Mouse (Mus musculus): ENCODE measurements at regions not wholly inside any gene's neighbourhood (a gene's known extent, or its start where the extent isn't known, plus 50 kb on each side); places are given as distances from the start of the nearest gene placed in this dataset.
A peak's percentile ranks its signal among the peaks of the same experiment; 100 is the strongest.

DNA sequence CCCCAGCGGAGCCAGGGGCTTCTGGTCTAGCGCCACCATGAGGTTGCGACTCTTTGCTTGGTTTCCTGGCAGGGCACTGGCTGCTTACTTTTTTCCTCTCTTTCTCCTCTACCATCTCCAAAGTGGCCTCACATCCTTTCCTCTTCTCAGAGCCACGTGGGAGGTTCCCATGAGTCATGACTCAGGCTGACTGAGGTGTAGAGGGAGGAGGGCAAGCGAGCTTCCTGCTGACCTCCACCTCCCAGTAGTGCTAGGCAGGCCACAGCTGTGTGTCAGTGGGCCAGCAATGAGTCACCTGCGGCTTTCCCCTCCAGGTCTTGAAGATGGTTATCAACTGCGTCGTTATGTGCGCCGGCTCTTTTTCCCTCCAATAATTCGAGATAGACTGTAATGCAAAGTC is 123.6 kb downstream of the Gadd45g start:
- H3K4me3 ChIP-seq (ENCODE audit: low read depth, low read length): no peak overlapping the region
- H3K27ac ChIP-seq (ENCODE audit: low read depth, low read length): no peak overlapping the region
- H3K9ac ChIP-seq (ENCODE audit: low read length): no peak overlapping the region
- H3K4me1 ChIP-seq (replicated peaks; ENCODE audit: control insufficient read depth, insufficient read depth, low read length): 0 out of 2 replicates have a peak, but pooled peaks cover 2% of the 10 kb centered on the region
- H3K4me2 ChIP-seq (ENCODE audit: low read depth, low read length, severe bottlenecking): no peak overlapping the region
- no peaks in the 10 kb centered on the region for H3K9me3 ChIP-seq (ENCODE audit: control insufficient read depth, low read length)
- DNase-seq (ENCODE audit: low spot score): no peak
- H3K36me3 ChIP-seq (ENCODE audit: control insufficient read depth, insufficient read depth, low read length): no peaks in the 10 kb centered on the region
- no peaks in the 10 kb centered on the region for H3K27me3 ChIP-seq (ENCODE audit: control insufficient read depth, insufficient read depth, low read length)
- 88% methylated on average over 11 of the region's 11 CpGs for WGBS
- ATAC-seq (replicated peaks; ENCODE audit: low FRiP score): no peak

DNA sequence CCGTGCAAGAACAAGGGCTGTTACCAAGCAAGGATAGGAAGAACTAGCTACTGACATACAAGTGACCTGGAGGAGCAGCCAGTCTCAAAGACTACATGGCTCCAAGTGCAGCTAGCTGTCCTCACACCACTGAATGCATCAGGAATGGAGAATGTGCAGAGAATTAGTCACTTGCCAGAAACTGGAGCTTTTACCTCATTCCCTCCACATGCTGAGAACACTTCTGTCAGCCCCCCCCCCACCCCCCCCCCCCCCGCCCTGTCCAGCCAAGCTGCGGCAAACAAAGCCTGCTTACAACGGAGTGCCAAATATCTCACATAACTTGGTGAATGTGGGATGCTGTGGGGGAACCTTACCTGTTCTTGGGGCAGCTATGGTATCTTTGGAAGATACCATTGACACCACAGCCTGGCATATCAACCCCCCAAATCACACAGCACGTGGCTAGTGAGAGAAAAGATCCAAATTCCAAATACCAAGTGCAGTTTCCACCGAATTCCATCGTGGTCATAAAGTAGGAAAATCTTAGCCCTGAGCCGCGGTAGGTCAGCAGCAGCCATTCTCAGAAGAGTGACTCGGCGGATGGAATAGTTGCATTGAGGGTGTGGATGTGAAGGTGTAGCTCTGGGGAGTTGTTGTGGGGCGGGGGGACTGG is 126.3 kb downstream of the Gadd45g start:
- WGBS: 88% methylated on average over 12 of the region's 12 CpGs
- Histone ChIP-seq H3K36me3 (ENCODE audit: control insufficient read depth, insufficient read depth, low read length) (no peaks in the 10 kb centered on the region), H3K4me3 (ENCODE audit: low read depth, low read length) (no peak overlapping the region), H3K27ac (ENCODE audit: low read depth, low read length) (no peak overlapping the region), H3K27me3 (ENCODE audit: control insufficient read depth, insufficient read depth, low read length) (no peaks in the 10 kb centered on the region), H3K4me1 (replicated peaks; ENCODE audit: control insufficient read depth, insufficient read depth, low read length) (0 out of 2 replicates have a peak, but pooled peaks cover 4% of the 10 kb centered on the region), H3K9me3 (ENCODE audit: control insufficient read depth, low read length) (no peaks in the 10 kb centered on the region; the same call in 1 of the 2 replicates), H3K4me2 (ENCODE audit: low read depth, low read length, severe bottlenecking) (no peak overlapping the region), H3K9ac (ENCODE audit: low read length) (no peak overlapping the region)
- ATAC-seq (replicated peaks; ENCODE audit: low FRiP score) (no peak), DNase-seq (ENCODE audit: low spot score) (no peak)

DNA sequence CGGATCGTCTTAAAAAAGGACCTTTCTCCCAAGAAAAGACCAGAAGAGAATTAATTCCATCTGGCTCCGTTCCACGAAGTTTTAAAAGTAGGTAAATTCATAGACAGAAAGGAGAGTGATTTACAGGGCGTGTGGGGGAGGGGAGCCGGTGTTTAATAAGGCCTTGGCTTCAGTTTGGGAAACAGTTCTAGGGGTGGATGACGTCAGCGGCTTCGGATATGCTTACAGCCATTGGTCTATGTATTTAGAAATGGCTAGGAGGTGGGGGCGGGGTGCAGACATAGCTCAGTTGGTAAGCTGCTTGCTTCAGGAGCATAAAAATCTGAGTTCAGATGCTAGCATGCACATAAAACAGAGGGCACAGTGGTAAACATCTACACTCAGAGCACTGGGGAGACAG is 127.0 kb downstream of the Gadd45g start:
- H3K27me3 ChIP-seq (ENCODE audit: control insufficient read depth, insufficient read depth, low read length): no peaks in the 10 kb centered on the region
- no peaks in the 10 kb centered on the region; the same call in 1 of the 2 replicates for H3K9me3 ChIP-seq (ENCODE audit: control insufficient read depth, low read length)
- H3K9ac ChIP-seq (ENCODE audit: low read length): no peak overlapping the region
- no peak overlapping the region for H3K4me2 ChIP-seq (ENCODE audit: low read depth, low read length, severe bottlenecking)
- ATAC-seq (replicated peaks; ENCODE audit: low FRiP score) (no peak), DNase-seq (ENCODE audit: low spot score) (no peak)
- H3K4me1 ChIP-seq (replicated peaks; ENCODE audit: control insufficient read depth, insufficient read depth, low read length): 0 out of 2 replicates have a peak, but pooled peaks cover 4% of the 10 kb centered on the region
- 80% methylated on average over 10 of the region's 10 CpGs for WGBS
- no peaks in the 10 kb centered on the region for H3K36me3 ChIP-seq (ENCODE audit: control insufficient read depth, insufficient read depth, low read length)
- no peak overlapping the region for H3K27ac ChIP-seq (ENCODE audit: low read depth, low read length)
- no peak overlapping the region for H3K4me3 ChIP-seq (ENCODE audit: low read depth, low read length)

DNA sequence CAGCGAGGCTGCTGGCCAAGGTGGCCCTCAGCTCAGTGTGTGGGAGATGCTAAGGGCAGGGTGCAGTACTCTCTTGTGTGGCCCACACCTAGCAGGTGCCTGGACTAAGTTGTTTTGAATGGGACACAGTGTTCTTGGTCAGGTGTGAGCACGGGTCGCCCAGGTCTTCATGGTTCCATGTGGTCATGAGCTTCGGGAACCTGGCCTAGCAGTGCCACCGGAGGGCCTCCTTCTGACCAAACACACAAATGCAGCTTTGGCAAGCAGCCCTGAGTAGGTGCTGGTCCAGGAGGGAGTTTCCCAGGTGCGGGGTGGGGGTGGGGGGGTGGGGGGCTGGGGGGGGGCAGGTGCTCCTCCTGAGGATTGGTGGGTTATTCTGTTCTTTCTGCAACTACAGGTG is 127.6 kb downstream of the Gadd45g start:
- Histone ChIP-seq H3K4me3 (ENCODE audit: low read depth, low read length) (no peak overlapping the region), H3K9me3 (ENCODE audit: control insufficient read depth, low read length) (no peaks in the 10 kb centered on the region; the same call in 1 of the 2 replicates), H3K4me1 (replicated peaks; ENCODE audit: control insufficient read depth, insufficient read depth, low read length) (0 out of 2 replicates have a peak, but pooled peaks cover 4% of the 10 kb centered on the region), H3K36me3 (ENCODE audit: control insufficient read depth, insufficient read depth, low read length) (no peaks in the 10 kb centered on the region), H3K4me2 (ENCODE audit: low read depth, low read length, severe bottlenecking) (no peak overlapping the region), H3K9ac (ENCODE audit: low read length) (no peak overlapping the region), H3K27ac (ENCODE audit: low read depth, low read length) (no peak overlapping the region), H3K27me3 (ENCODE audit: control insufficient read depth, insufficient read depth, low read length) (no peaks in the 10 kb centered on the region)
- DNase-seq (ENCODE audit: low spot score): no peak
- WGBS: 87% methylated on average over 6 of the region's 6 CpGs
- no peak for ATAC-seq (replicated peaks; ENCODE audit: low FRiP score)

DNA sequence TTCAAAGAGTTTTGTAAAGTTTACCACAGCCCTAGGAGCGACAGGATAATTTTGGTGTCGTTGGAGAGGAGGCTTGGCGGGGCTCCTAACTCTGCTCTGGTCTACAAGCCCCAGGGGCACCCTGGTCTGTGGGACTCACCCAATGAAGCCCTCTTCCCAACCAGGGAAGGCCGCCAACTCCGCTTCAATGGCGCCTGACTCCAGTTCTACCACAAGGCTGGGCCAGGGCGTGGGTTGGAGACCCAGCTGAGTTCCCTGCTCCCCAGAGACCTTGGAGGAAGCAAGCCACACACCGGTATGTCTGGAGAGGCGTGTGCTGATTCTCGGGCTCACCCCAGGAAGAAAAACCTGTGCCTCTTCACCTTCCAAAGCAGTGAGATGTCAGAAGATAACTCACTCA is 128.9 kb downstream of the Gadd45g start:
- no peak overlapping the region for H3K9ac ChIP-seq (ENCODE audit: low read length)

DNA sequence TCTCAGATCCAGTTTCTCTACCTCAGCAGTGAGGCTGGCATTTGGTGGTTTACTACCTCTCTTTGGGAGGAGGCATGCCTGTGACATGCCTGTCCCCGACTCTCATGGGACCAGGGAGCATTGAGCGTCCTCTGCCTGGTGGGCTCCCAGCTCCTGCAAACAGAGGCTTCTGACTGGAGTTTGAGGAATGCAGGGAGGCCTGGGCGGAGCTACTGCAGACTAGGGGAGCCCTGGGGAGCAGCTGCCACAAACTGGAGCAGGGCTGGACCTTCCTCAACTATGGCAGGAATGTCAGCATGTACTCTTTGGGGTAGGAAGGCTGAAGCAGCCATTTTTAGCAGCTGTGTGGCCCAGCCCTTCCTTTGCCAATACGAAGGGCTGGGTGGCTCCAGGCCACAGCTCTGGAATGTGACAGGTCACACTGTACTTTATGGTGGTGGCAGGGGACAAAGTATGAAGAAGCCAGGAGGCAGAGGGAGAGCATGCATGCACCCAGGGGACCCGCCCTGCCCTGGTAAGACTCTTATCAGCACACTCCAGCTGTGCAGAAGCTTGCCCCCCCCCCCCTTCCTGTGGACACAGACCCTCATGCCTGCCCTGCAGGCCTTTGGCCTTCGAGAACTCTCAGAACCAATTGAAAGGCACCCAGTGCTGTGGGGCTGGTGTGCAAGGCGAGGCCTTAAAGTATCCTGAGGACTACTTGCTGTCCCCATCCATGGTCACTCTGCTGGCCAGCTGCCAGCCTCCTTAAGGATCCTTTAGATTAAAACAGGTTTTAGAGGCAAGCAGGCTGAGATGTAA is 129.5 kb downstream of the Gadd45g start:
- H3K36me3 ChIP-seq (ENCODE audit: control insufficient read depth, insufficient read depth, low read length): no peaks in the 10 kb centered on the region
- no peak overlapping the region for H3K9ac ChIP-seq (ENCODE audit: low read length)
- no peak overlapping the region for H3K4me3 ChIP-seq (ENCODE audit: low read depth, low read length)
- peak; percentile 61 for DNase-seq (ENCODE audit: low spot score)
- H3K27ac ChIP-seq (ENCODE audit: low read depth, low read length): no peak overlapping the region
- peak; percentile 36; the same call in 1 of the 2 replicates for ATAC-seq (replicated peaks; ENCODE audit: low FRiP score)
- H3K27me3 ChIP-seq (ENCODE audit: control insufficient read depth, insufficient read depth, low read length): no peaks in the 10 kb centered on the region
- 53% methylated on average over 7 of the region's 7 CpGs for WGBS
- no peak overlapping the region for H3K4me2 ChIP-seq (ENCODE audit: low read depth, low read length, severe bottlenecking)
- no peaks in the 10 kb centered on the region; the same call in 1 of the 2 replicates for H3K9me3 ChIP-seq (ENCODE audit: control insufficient read depth, low read length)
- H3K4me1 ChIP-seq (replicated peaks; ENCODE audit: control insufficient read depth, insufficient read depth, low read length): 0 out of 2 replicates have a peak, but pooled peaks cover 4% of the 10 kb centered on the region

More for the DNA sequence above, 128.9 kb downstream of the Gadd45g start:
- DNase-seq (ENCODE audit: low spot score) (no peak), ATAC-seq (replicated peaks; ENCODE audit: low FRiP score) (no peak)
- Histone ChIP-seq H3K36me3 (ENCODE audit: control insufficient read depth, insufficient read depth, low read length) (no peaks in the 10 kb centered on the region), H3K4me1 (replicated peaks; ENCODE audit: control insufficient read depth, insufficient read depth, low read length) (0 out of 2 replicates have a peak, but pooled peaks cover 4% of the 10 kb centered on the region), H3K27me3 (ENCODE audit: control insufficient read depth, insufficient read depth, low read length) (no peaks in the 10 kb centered on the region), H3K27ac (ENCODE audit: low read depth, low read length) (no peak overlapping the region), H3K4me2 (ENCODE audit: low read depth, low read length, severe bottlenecking) (no peak overlapping the region), H3K9me3 (ENCODE audit: control insufficient read depth, low read length) (no peaks in the 10 kb centered on the region; the same call in 1 of the 2 replicates), H3K4me3 (ENCODE audit: low read depth, low read length) (no peak overlapping the region)
- 76% methylated on average over 10 of the region's 10 CpGs for WGBS

DNA sequence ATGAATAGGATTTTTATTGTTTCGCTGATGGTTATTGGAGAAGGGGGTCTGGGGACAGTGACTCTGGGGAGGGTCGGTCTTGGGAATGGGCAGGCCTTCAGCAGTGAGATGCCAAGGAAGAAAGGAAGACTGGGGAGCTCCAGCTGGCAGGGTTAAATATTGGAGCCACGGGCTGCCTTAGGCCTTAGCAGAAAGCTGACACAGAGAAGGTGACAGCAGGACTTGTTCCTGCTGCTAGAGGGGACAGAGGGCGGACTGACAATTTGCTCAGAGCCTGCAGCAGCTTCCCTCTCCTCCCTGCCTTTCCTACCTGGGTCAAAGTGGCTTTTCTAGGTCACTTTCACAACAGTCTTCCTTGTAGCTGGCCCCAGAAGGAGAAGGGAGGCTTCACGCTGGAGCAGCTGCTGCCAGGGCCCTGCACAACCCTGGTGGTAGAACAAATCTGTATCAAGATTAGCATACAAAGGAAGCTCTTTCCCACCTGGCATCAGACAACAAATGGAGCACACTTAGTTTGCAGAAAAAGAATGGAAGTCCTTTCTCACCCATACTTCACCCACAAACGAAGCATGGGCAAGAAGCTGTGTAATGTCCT is 130.2 kb downstream of the Gadd45g start:
- ATAC-seq (replicated peaks; ENCODE audit: low FRiP score): no peak
- Histone ChIP-seq H3K36me3 (ENCODE audit: control insufficient read depth, insufficient read depth, low read length) (no peaks in the 10 kb centered on the region), H3K27me3 (ENCODE audit: control insufficient read depth, insufficient read depth, low read length) (no peaks in the 10 kb centered on the region), H3K4me1 (replicated peaks; ENCODE audit: control insufficient read depth, insufficient read depth, low read length) (0 out of 2 replicates have a peak, but pooled peaks cover 4% of the 10 kb centered on the region), H3K27ac (ENCODE audit: low read depth, low read length) (no peak overlapping the region), H3K9ac (ENCODE audit: low read length) (no peak overlapping the region), H3K4me3 (ENCODE audit: low read depth, low read length) (no peak overlapping the region), H3K9me3 (ENCODE audit: control insufficient read depth, low read length) (no peaks in the 10 kb centered on the region; the same call in 1 of the 2 replicates), H3K4me2 (ENCODE audit: low read depth, low read length, severe bottlenecking) (no peak overlapping the region)
- 85% methylated on average over 6 of the region's 6 CpGs for WGBS
- no peak for DNase-seq (ENCODE audit: low spot score)

DNA sequence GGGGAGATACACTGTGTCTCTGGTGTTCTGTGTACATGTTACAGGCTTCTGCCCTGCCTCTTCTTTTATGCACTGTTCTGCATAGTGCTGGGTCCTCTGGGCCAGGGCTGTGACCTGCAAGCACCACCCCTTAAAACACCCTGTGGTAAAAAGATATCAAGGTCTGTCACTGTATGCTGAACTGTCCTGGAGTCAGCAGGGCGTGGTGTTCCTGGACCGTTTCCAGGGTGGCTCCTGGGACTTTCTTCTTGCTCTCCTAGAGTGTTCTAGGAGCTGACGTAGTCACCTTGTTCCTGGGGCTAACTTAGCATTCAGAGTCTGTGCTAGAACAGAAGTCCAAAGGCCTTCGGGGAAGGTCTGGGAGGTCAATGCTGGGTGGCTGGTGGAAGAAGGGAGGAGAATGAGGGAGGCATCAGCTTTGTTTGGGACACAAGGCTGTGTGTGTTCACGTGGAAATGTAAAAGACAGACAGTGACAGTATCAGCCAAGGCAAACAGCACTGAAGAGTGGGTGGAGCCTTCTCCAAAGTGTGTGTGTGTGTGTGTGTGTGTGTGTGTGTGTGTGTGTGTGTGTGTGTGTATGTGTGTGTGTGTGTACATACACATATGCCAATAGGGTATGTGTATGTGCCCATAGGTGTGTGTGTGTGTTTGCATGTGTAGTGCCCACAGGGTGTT is 133.0 kb downstream of the Gadd45g start:
- WGBS: 84% methylated on average over 5 of the region's 5 CpGs
- no peak for DNase-seq (ENCODE audit: low spot score)

More for the DNA sequence above, 133.0 kb downstream of the Gadd45g start:
- Histone ChIP-seq H3K4me1 (replicated peaks; ENCODE audit: control insufficient read depth, insufficient read depth, low read length) (0 out of 2 replicates have a peak, but pooled peaks cover 3% of the 10 kb centered on the region), H3K27ac (ENCODE audit: low read depth, low read length) (no peak overlapping the region), H3K9me3 (ENCODE audit: control insufficient read depth, low read length) (no peaks in the 10 kb centered on the region; the same call in 1 of the 2 replicates), H3K9ac (ENCODE audit: low read length) (no peak overlapping the region), H3K36me3 (ENCODE audit: control insufficient read depth, insufficient read depth, low read length) (no peaks in the 10 kb centered on the region), H3K27me3 (ENCODE audit: control insufficient read depth, insufficient read depth, low read length) (no peaks in the 10 kb centered on the region), H3K4me3 (ENCODE audit: low read depth, low read length) (no peak overlapping the region), H3K4me2 (ENCODE audit: low read depth, low read length, severe bottlenecking) (no peak overlapping the region)
- ATAC-seq (replicated peaks; ENCODE audit: low FRiP score): no peak
